8 mouse cellular contexts compared by ENCODE assay signal in genomic region chr2:69788974-69789373, GRCm38 (mm10). TPM values are rescaled to one million over a fixed set of nuclear protein-coding genes. Genes with fewer than 3 reads are reported as not detected.
DNase-seq lines count a peak whose midpoint lies in the region; ATAC-seq and TF ChIP-seq lines count a peak whose summit lies in the region.

No protein-coding gene starts in this region.

- ATAC-seq in heart, embryonic 15.5 days (replicated peaks; ENCODE audit: insufficient number of reproducible peaks, insufficient read depth, low FRiP score, low read depth), result no peak
- no peak for ATAC-seq in G1E (ENCODE audit: extremely low read depth, insufficient number of reproducible peaks, low FRiP score, poor library complexity, severe bottlenecking)
- peak; percentile 39; the same call in 1 of the 2 replicates for ATAC-seq in forebrain, embryonic 16.5 days
- ATAC-seq in liver, postnatal 0 days, result peak; percentile 4; the same call in 1 of the 2 replicates
- no peak for ATAC-seq in megakaryocyte progenitor cell, adult 5-6 weeks (replicated peaks; ENCODE audit: poor library complexity)

- TF ChIP-seq CTCF in G1E (IDR thresholded peaks at IDR 0.05; ENCODE audit: low read depth, low read length), result no peak
- TF ChIP-seq CTCF in liver, postnatal 0 days (IDR thresholded peaks at IDR 0.05; ENCODE audit: low read depth), result no peak

- H3K4me2 ChIP-seq in heart, embryonic 15.5 days, result peak overlapping the region; percentile 77
- peak overlapping the region; percentile 72 for H3K4me2 ChIP-seq in forebrain, embryonic 16.5 days (ENCODE audit: low read length)
- H3K4me2 ChIP-seq in liver, postnatal 0 days (ENCODE audit: low read depth, low read length), result peak overlapping the region; percentile 94

- H3K36me3 ChIP-seq in heart, embryonic 15.5 days, result peaks cover 13% of the 10 kb centered on the region
- peaks cover 23% of the 10 kb centered on the region for H3K36me3 ChIP-seq in G1E (replicated peaks)
- peaks cover 3% of the 10 kb centered on the region; the same call in 1 of the 2 replicates for H3K36me3 ChIP-seq in forebrain, embryonic 16.5 days (ENCODE audit: control insufficient read depth, insufficient read depth)
- H3K36me3 ChIP-seq in liver, postnatal 0 days (replicated peaks; ENCODE audit: insufficient read depth, low read length), result peaks cover 16% of the 10 kb centered on the region

- no peak for TF ChIP-seq EP300 in liver, postnatal 0 days (IDR thresholded peaks at IDR 0.05; ENCODE audit: low read depth)

- peak overlapping the region; percentile 83 for H3K27ac ChIP-seq in heart, embryonic 15.5 days
- peak overlapping the region; percentile 69 for H3K27ac ChIP-seq in forebrain, embryonic 16.5 days (ENCODE audit: low read length)
- H3K27ac ChIP-seq in liver, postnatal 0 days (ENCODE audit: low read depth), result peak overlapping the region; percentile 53

- no peaks in the 10 kb centered on the region for H3K27me3 ChIP-seq in heart, embryonic 15.5 days
- no peaks in the 10 kb centered on the region for H3K27me3 ChIP-seq in G1E (ENCODE audit: insufficient read depth, low read length)
- no peaks in the 10 kb centered on the region for H3K27me3 ChIP-seq in forebrain, embryonic 16.5 days (replicated peaks; ENCODE audit: control insufficient read depth, insufficient read depth, low read length)
- no peaks in the 10 kb centered on the region for H3K27me3 ChIP-seq in liver, postnatal 0 days (ENCODE audit: insufficient read depth, low read length)

- WGBS in heart, embryonic 15.5 days, result 23% methylated on average over 9 of the region's 9 CpGs
- 19% methylated on average over 9 of the region's 9 CpGs for WGBS in forebrain, embryonic 16.5 days
- WGBS in liver, postnatal 0 days (ENCODE audit: insufficient replicate concordance), result 31% methylated on average over 9 of the region's 9 CpGs

- peaks cover 6% of the 10 kb centered on the region for H3K4me1 ChIP-seq in heart, embryonic 15.5 days (replicated peaks)
- H3K4me1 ChIP-seq in G1E (ENCODE audit: insufficient read depth, low read depth, low read length), result peaks cover 23% of the 10 kb centered on the region
- peaks cover 7% of the 10 kb centered on the region; the same call in 1 of the 2 replicates for H3K4me1 ChIP-seq in forebrain, embryonic 16.5 days (replicated peaks; ENCODE audit: control insufficient read depth, insufficient read depth, low read length)
- H3K4me1 ChIP-seq in liver, postnatal 0 days (ENCODE audit: insufficient read depth), result peaks cover 9% of the 10 kb centered on the region; the same call in 1 of the 2 replicates

- no peaks in the 10 kb centered on the region for H3K9me3 ChIP-seq in heart, embryonic 15.5 days (replicated peaks)
- H3K9me3 ChIP-seq in G1E (replicated peaks), result no peaks in the 10 kb centered on the region
- H3K9me3 ChIP-seq in forebrain, embryonic 16.5 days (ENCODE audit: control insufficient read depth, low read length), result no peaks in the 10 kb centered on the region
- H3K9me3 ChIP-seq in liver, postnatal 0 days (ENCODE audit: low read length), result no peaks in the 10 kb centered on the region

- DNase-seq in heart, postnatal 4 days, result no peak
- no peak for DNase-seq in G1E (ENCODE audit: low spot score)
- DNase-seq in liver, postnatal 0 days, result no peak
- no peak for DNase-seq in thymus, postnatal 4 days
- no peak for DNase-seq in cerebellum, postnatal 14 days

- H3K9ac ChIP-seq in heart, embryonic 15.5 days, result peak overlapping the region; percentile 71
- peak overlapping the region; percentile 67 for H3K9ac ChIP-seq in forebrain, embryonic 16.5 days (replicated peaks; ENCODE audit: low read depth, low read length)
- peak overlapping the region; percentile 81 for H3K9ac ChIP-seq in liver, postnatal 0 days (replicated peaks)

- H3K4me3 ChIP-seq in heart, embryonic 15.5 days, result peak overlapping the region; percentile 69
- peak overlapping the region; percentile 90 for H3K4me3 ChIP-seq in G1E (ENCODE audit: low read depth, low read length)
- peak overlapping the region; percentile 67 for H3K4me3 ChIP-seq in forebrain, embryonic 16.5 days (replicated peaks; ENCODE audit: low read length)
- peak overlapping the region; percentile 80 for H3K4me3 ChIP-seq in liver, postnatal 0 days (ENCODE audit: low read depth, low read length)

RNA-seq across cellular contexts. Expression of gene Ccdc173, which starts 0.4 kb away (rescaled TPM):
- polyA plus RNA-seq in heart, embryonic 15.5 days (2015; fragmentation: Nextera tagmentation; extraction: Ambion mirVana), result 1.4 and 1.7 TPM in 2 replicates
- under 1 TPM; 0.43 to 0.99 TPM for total RNA-seq in heart, postnatal 4 days (2021)
- 6.4 and 7.7 TPM in 2 replicates for total RNA-seq in G1E (2014; fragmentation: Nextera tagmentation)
- 3.0 and 6.1 TPM in 2 replicates for total RNA-seq in G1E (2017)
- 0.25 and 0.35 TPM in 2 replicates for polyA plus RNA-seq in G1E (2012)
- polyA plus RNA-seq in forebrain, embryonic 16.5 days (2015; fragmentation: Nextera tagmentation; extraction: Ambion mirVana), result 1.9 and 2.5 TPM in 2 replicates
- polyA plus RNA-seq in liver, postnatal 0 days (2015; fragmentation: Nextera tagmentation; extraction: Ambion mirVana), result 0.29 and 0.30 TPM in 2 replicates
- 1.8 and 2.5 TPM in 2 replicates for total RNA-seq in megakaryocyte progenitor cell, adult 5-6 weeks (2015)
- total RNA-seq in megakaryocyte progenitor cell, adult 5-6 weeks (2017), result 0.54 and 3.3 TPM in 2 replicates

RNA-seq across cellular contexts. Expression of gene Phospho2, which starts 0.4 kb away (rescaled TPM):
- 17.3 and 18.3 TPM in 2 replicates for polyA plus RNA-seq in heart, embryonic 15.5 days (2015; fragmentation: Nextera tagmentation; extraction: Ambion mirVana)
- total RNA-seq in heart, postnatal 4 days (2021), result 10 to 100 TPM; 12.2 to 15.3 TPM
- total RNA-seq in G1E (2014; fragmentation: Nextera tagmentation) (30.6 and 35.5 TPM in 2 replicates), G1E (2017) (32.1 and 34.6 TPM in 2 replicates)
- 35.3 and 39.7 TPM in 2 replicates for polyA plus RNA-seq in G1E (2012)
- polyA plus RNA-seq in forebrain, embryonic 16.5 days (2015; fragmentation: Nextera tagmentation; extraction: Ambion mirVana), result 35.7 and 40.5 TPM in 2 replicates
- 13.0 and 13.5 TPM in 2 replicates for polyA plus RNA-seq in liver, postnatal 0 days (2015; fragmentation: Nextera tagmentation; extraction: Ambion mirVana)
- 24.5 and 25.3 TPM in 2 replicates for total RNA-seq in megakaryocyte progenitor cell, adult 5-6 weeks (2015)
- 21.9 and 25.0 TPM in 2 replicates for total RNA-seq in megakaryocyte progenitor cell, adult 5-6 weeks (2017)

RNA-seq across cellular contexts. Expression of gene Klhl23, which starts 32.8 kb away (rescaled TPM):
- polyA plus RNA-seq in heart, embryonic 15.5 days (2015; fragmentation: Nextera tagmentation; extraction: Ambion mirVana), result 46.4 and 53.0 TPM in 2 replicates
- total RNA-seq in heart, postnatal 4 days (2021), result 10 to 100 TPM; 56.7 to 62.7 TPM
- total RNA-seq in G1E (2014; fragmentation: Nextera tagmentation) (54.3 and 59.1 TPM in 2 replicates), G1E (2017) (68.9 and 88.2 TPM in 2 replicates)
- 4.9 and 6.8 TPM in 2 replicates for polyA plus RNA-seq in G1E (2012)
- polyA plus RNA-seq in forebrain, embryonic 16.5 days (2015; fragmentation: Nextera tagmentation; extraction: Ambion mirVana), result 71.7 and 81.2 TPM in 2 replicates
- polyA plus RNA-seq in liver, postnatal 0 days (2015; fragmentation: Nextera tagmentation; extraction: Ambion mirVana), result 3.9 and 5.6 TPM in 2 replicates
- total RNA-seq in megakaryocyte progenitor cell, adult 5-6 weeks (2015), result 15.1 and 18.7 TPM in 2 replicates
- total RNA-seq in megakaryocyte progenitor cell, adult 5-6 weeks (2017), result 28.6 and 30.4 TPM in 2 replicates

Comparison
In these comparisons a context has a peak if more than half of its experiments do, and no peak if none do; other contexts are left out.
1. ATAC-seq: peak in forebrain, embryonic 16.5 days (single experiment) and liver, postnatal 0 days (single experiment); none in heart, embryonic 15.5 days (single experiment), G1E (single experiment) and megakaryocyte progenitor cell, adult 5-6 weeks (single experiment).
2. Peak in every context shown above with its lines, with median percentiles within 50 percentile points of each other: H3K27ac ChIP-seq, H3K4me2 ChIP-seq, H3K4me3 ChIP-seq and H3K9ac ChIP-seq.